Mouse (Mus musculus) hematopoietic multipotent progenitor cell, adult 10-12 weeks (in vitro differentiated cells): Measurements from ENCODE around the gene Rhoa. TPM values are rescaled to one million over a fixed set of nuclear protein-coding genes. Genes with fewer than 3 reads are reported as not detected.

ENCODE experiments used
- polyA plus RNA-seq: library from polyadenylated mRNA; stranded (reverse); fragments of >175 nt; gene quantifications from 2 replicates; pipeline ENCODE4 v1.2.3, GENCODE M21; 2012; ENCODE audit warnings: low replicate concordance

Rhoa gene
- 168 and 183 TPM in 2 replicates for polyA plus RNA-seq

DNA sequence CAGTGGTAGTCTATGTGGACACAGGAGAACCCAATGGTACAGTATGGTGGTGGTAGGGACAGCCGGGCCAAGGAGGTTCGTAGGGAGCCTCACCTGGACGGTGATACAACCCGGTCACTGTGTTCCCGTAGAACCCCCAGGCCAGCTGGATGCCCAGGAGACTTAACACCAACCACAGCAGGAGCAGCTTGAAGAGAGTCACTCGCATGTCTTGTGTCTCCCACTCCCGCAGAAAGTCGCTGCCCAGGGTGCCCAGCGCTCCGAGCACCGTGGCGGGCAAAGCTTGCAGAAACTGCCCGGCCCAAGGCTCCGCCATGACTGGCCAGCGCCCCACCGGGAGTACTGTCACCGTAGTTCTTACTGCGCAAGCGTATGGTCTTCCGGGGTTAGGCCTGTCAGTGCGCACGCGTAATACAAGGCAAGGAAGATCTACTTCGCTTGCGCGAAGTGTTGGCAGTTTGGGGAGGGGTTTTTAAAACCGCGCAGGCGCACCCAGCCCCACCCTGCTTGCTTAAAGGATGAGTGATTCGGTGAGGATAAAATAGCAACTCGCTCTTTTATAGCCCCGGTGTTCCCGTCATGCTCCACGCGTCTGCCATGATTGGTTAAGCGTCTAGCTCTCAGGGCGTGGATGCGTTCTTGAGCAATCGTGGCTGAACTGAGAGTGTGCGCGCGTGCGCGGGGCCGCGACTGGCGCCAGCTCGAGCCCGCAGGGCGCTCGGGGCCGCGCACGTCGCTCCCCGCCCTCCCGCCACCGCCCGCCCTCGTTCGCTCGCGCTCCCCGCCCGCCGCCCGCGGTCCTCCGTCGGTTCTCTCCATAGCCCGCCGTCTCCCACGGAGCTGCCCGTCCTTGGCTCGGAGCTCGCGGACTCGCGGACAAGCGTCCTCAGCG, at the start of gene Rhoa, which contains the start of gene Tcta:
TSS of gene Rhoa (plus strand) at position 501 of the 892 bp plus-strand sequence.
TSS of gene Tcta (minus strand) at position 532 of the 892 bp plus-strand sequence.

GRCm38 (mm10) chr9:108263690-108264190, 42.2 kb upstream of the Rhoa start, which contains the start of gene Dag1:
Dag1 (minus strand) TSS chr9:108263958.

DNA sequence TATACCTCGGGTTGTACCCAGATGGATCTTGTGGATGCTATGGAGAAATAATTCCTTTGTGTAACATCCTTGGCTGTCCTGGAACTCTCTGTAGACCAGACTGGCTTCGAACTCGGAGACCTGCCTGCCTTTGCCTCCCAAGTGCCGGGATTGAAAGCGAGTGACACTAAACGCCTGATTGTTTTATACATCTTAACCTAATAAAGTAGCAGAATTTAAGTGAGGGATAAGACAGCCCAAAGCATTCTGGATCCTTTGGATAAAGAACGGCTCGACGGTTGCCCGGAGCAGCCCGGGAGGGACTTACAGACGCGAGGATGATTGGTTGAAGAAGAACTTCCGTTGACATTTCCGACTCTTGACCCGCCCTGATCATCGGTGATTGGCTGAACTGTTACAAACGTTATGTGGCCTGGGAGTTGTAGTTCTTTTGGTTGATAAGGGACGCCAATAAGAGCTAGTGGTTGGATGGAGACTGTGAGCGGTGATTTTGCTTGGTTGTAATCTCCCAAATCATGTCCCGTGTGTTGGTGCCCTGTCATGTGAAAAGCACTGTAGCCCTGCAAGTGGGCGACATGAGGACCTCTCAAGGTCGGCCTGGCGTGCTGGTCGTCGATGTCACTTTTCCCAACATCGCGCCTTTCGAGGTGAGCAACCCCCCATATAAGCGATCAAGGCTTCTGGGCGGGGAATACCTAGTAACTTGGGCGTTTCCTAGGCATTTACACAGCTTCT, 15.7 kb upstream of the Rhoa start, which contains the start of gene Nicn1:
TSS of gene Nicn1 (plus strand) at position 414 of the 735 bp plus-strand sequence.

DNA sequence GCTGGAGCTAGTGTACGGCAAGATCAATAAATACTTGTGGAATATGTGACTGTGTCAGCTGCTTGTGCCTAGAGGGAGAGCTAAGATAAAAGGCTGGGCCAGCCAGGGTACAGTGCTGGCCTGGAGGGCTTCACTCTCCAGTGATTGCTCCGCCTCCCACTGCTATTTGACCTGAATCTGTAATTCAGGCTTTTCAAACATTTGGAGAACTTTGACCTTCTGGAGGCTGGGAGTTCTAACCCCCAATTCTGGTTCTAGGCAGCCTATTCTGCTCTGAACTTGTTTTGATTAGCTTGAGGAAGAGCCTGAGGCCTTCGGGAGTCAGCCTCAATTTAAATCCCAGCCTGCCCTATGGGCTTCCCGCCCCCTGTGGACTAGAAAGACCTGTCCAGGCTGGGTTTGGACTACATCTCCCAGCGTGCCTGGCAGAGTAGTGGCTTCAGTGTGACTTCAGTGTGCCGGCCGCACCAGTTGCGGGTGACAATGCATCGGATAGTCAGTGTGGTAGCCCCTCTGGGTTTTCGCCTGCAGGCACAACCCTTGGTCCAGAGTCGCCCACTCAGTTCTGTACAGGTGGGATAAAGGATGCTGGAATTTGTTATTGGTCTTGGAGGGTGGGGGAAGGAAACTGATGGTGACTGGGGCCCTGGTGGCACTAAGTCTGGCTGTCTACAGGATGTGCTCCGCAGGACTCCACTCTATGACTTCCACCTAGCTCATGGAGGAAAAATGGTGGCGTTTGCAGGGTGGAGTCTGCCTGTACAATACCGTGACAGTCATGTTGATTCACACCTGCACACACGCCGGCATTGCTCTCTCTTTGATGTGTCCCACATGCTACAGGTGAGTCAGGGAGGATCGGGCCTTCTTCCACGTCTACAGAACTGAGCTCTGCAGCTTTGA, 9.2 kb upstream of the Rhoa start, which contains the start of gene Amt:
TSS of gene Amt (plus strand) at position 401 of the 903 bp plus-strand sequence.

DNA sequence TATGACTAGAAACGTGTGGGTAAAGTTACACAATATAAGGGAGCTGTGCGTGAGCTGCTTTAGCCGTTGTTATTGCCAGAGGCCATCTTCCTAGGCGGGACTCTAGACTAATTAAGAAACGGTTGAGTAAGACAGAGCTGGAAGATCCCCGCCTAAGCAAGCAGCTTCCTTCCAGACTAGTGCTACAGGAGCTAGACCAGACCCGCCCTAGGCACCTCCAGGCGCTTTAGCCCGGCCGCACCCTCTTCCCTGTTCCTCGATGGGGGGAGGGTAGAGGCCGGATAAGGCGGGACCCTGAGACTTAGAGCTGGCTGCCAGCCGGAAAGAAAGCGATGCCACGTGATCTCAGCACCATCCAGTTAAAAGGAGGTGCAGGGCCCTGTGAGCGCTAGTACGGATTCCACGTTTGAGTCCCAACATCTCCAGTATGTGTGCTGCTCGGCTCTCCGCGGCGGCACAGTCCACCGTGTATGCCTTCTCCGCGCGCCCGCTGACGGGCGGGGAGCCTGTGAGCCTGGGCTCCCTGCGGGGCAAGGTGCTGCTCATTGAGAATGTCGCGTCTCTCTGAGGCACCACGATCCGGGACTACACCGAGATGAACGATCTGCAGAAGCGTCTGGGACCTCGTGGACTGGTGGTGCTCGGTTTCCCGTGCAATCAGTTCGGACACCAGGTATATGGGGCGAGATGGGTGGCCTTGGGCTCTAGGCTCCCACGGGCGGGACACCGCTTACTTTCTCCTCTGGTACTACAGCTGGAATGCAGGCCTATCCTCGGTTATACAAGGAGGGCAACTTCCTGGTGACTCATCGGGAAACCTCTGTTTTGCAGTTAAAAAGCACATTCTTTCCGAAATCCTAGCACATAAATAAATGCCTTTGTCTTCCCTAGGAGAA, 33.2 kb downstream of the Rhoa start, which contains the start of gene Gpx1:
TSS of gene Gpx1 (plus strand) at position 18 of the 896 bp plus-strand sequence.

GRCm38 (mm10) chr9:108347540-108348289, 41.8 kb downstream of the Rhoa start, which contains the start of gene Usp4:
Usp4 (plus strand) TSS chr9:108347853.

Other genes with a start within 250 kb of the Rhoa start
- 0.10 and 1.0 TPM in 2 replicates for gene Mst1, start 225.7 kb upstream of the Rhoa start, polyA plus RNA-seq
- 83.2 and 287 TPM in 2 replicates for gene Rnf123, start 222.8 kb upstream of the Rhoa start, polyA plus RNA-seq
- 50.4 and 78.3 TPM in 2 replicates for gene Apeh, start 211.5 kb upstream of the Rhoa start, polyA plus RNA-seq
- 1.6 and 2.0 TPM in 2 replicates for gene Bsn, start 115.7 kb upstream of the Rhoa start, polyA plus RNA-seq
- gene Dag1, start 42.2 kb upstream of the Rhoa start, polyA plus RNA-seq = 20.6 and 21.7 TPM in 2 replicates
- gene Nicn1, start 15.7 kb upstream of the Rhoa start, polyA plus RNA-seq = 0.24 and 0.65 TPM in 2 replicates
- gene Amt, start 9.3 kb upstream of the Rhoa start, polyA plus RNA-seq = 0.12 and 0.45 TPM in 2 replicates
- 3.9 and 6.1 TPM in 2 replicates for gene Tcta, start within 50 bp of the Rhoa start, polyA plus RNA-seq
- 259 and 377 TPM in 2 replicates for gene Gpx1, start 32.8 kb downstream of the Rhoa start, polyA plus RNA-seq
- gene Usp4, start 41.7 kb downstream of the Rhoa start, polyA plus RNA-seq = 18.2 and 114 TPM in 2 replicates
- 3.3 and 5.5 TPM in 2 replicates for gene 1700102P08Rik, start 86.7 kb downstream of the Rhoa start, polyA plus RNA-seq
- 0.08 TPM in 1 of 2 replicates, not detected in the other for gene Ccdc36, start 122.4 kb downstream of the Rhoa start, polyA plus RNA-seq
- gene BC048562, start 130.4 kb downstream of the Rhoa start, polyA plus RNA-seq = not detected in 2 replicates
- 15.7 and 24.2 TPM in 2 replicates for gene Ccdc71, start 154.4 kb downstream of the Rhoa start, polyA plus RNA-seq
- gene Klhdc8b, start 155.5 kb downstream of the Rhoa start, polyA plus RNA-seq = 13.3 and 17.0 TPM in 2 replicates
- gene Lamb2, start 173.6 kb downstream of the Rhoa start, polyA plus RNA-seq = 0.42 and 1.4 TPM in 2 replicates
- 85.5 and 193 TPM in 2 replicates for gene Usp19, start 184.5 kb downstream of the Rhoa start, polyA plus RNA-seq
- gene Qars, start 201.6 kb downstream of the Rhoa start, polyA plus RNA-seq = 27.8 and 92.7 TPM in 2 replicates
- gene Qrich1, start 210.7 kb downstream of the Rhoa start, polyA plus RNA-seq = 65.0 and 106 TPM in 2 replicates